Mouse (Mus musculus) hindbrain, embryonic 13.5 days (tissue): Measurements from ENCODE around the gene Phf3. TPM values are rescaled to one million over a fixed set of nuclear protein-coding genes. Genes with fewer than 3 reads are reported as not detected.

Experiments used
- polyA plus RNA-seq: library from polyadenylated mRNA; unstranded; fragments of >200 nt; fragmentation: Nextera tagmentation; extraction: Ambion mirVana; gene quantifications from 2 replicates; pipeline ENCODE4 v1.2.1, GENCODE M21; 2015

Gene Phf3
- polyA plus RNA-seq, 1 experiment from 2014 or later = 42.3 TPM

Other genes with a start within 250 kb of the Phf3 start
- gene AC153137.1, start 104.0 kb upstream of the Phf3 start, polyA plus RNA-seq = not detected in 2 replicates